Mouse (Mus musculus) R1 (cell line): Measurements from ENCODE around the gene Dennd2a.

Experiments used
- DNase-seq: peaks from one replicate; pipeline ENCODE4 v3.0.0-alpha.2; 2018; ENCODE audit warnings: low read depth, low spot score

Dennd2a gene

DNA sequence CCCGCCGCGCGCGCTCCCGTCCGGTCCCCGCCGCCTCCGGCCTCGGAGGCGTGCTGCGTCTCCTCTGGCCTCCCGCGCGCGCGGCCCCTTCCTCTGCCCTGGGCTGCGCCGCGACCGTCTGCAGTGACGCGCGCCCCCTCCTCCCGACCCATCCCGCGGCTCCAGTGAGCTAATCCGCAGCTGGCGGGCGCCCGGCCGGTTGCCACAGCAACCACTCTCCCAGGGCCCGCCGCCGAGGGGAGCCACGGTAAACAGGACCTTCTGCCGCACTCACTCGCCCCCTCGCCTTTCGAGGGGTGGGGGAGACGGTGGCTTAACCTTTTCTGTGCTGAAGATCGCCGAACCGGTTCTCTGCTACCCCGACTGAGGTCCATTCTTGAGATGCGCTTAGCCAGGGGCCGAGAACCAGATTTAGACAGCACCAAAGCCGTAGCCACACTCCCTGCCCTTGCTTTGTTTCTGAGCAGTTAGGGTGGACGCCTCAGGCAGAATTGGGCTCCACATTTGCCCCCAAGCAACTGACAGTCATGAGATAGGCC lies at the start of gene Dennd2a:
TSS of gene Dennd2a (minus strand) at position 145 of the 539 bp plus-strand sequence.
- peak; percentile 90 for DNase-seq

DNA sequence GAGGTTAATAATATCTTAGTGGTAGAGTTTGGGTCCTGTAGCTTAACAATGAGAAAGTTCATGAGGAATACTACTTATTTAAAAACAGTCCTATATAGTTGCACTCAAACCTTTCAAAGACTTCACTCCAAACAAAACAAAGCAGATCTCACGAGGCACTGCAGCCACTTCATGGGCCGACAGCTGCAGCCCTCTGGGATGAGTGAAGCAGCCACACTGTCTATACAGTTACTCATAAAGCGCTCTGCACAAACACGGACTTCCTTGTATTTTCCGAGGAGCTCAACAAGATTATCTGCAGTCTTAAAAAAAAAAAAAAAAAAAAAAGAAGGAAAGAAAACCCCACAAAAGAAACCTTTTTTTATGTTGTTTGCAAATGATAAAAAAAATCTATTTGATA lies 49.7 kb upstream of the Dennd2a start:
- DNase-seq, result no peak

DNA sequence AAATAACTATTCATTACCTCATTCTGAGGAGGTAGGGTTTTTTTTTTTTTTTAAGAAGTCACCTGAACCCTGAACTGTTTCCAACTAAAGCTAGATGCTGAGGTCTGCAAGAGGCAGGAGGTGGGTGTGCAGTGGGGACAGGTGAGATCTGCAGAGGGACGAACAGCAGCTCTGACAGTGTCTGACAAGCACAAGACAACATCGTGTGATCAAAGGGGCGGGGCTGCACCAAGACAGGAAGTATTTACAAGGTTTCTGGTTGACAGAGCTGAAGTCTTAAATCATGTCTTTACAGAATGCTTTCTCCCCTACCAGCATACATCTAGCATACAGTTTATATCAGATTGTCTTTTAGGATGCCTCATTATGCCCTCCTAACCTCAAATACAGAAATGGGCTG lies 49.2 kb upstream of the Dennd2a start:
- peak; percentile 22 for DNase-seq

DNA sequence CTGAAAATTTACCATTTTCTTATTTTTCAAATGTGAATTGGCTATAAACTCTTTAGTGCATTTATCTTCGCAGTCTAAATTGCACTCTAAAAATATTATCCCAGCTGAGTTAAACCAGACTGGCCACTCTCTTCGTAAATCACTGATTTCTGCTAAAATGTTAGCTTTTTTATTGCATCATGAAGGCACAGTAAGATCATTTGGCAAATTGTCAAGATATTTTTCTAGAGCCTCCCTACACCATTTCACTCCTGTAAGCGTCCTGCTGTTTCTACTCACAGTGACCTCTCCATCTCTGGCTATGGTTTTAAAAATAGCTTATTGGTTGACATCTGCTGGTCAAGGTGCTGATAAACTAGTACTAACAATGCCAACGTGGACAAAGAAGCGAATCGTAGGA lies 48.4 kb upstream of the Dennd2a start:
- no peak for DNase-seq

DNA sequence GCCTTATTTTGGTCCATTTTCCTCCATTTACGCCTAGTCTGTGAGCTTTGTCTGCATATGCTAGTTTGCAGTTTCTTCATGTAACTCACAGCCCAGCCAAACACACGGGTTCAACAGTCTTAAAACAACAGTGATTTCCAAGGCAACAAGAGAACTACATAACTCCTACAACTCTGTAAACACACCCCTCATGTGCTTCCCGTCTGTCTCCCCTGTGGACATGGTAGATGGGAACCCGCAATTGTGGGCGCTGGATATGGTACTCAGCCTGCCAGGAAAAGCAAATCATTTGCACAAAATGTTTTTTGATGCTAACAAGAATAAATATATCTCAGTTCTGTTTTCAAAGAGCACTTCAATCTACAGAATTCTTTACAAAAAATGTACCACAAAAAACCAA lies 46.9 kb upstream of the Dennd2a start:
- DNase-seq, result no peak

DNA sequence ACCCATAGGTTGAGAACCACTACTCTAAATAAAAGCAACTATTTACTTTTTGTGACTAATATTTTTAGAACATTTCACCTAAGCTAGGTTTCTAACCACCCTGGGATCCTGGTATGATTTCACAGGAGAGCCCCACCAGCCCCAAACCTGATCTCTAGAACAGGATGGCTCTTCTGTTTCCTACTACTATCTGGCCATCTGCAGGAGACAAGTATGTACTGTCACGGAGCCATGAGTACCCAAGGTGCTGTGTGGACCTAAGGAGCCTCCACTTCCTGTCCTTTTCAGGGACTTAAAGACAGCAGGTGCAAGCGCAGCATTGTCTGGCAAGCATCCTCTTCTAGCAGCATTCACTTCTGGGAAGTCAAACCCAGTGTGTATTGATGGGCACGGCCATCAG lies 44.2 kb upstream of the Dennd2a start:
- no peak for DNase-seq

DNA sequence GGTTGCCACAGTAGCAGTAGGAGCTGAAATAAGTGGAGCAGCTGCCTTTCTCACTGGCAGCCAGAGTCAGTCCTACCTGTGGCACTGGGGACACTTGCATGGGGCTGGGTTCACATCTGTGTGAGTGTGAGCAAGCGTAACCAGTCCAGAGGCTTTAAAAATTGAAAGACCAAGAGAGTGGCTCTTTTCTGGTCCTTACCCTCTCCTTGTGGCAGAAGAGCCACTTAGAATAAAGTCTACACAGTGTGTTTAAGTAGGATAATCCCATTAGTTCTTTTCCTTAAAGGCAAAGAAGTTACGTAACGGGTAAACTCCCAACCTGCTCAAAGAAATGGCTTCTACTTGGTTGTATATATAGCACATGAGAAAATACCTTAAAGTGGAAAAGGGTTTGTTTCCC lies 43.2 kb upstream of the Dennd2a start:
- DNase-seq, result no peak

DNA sequence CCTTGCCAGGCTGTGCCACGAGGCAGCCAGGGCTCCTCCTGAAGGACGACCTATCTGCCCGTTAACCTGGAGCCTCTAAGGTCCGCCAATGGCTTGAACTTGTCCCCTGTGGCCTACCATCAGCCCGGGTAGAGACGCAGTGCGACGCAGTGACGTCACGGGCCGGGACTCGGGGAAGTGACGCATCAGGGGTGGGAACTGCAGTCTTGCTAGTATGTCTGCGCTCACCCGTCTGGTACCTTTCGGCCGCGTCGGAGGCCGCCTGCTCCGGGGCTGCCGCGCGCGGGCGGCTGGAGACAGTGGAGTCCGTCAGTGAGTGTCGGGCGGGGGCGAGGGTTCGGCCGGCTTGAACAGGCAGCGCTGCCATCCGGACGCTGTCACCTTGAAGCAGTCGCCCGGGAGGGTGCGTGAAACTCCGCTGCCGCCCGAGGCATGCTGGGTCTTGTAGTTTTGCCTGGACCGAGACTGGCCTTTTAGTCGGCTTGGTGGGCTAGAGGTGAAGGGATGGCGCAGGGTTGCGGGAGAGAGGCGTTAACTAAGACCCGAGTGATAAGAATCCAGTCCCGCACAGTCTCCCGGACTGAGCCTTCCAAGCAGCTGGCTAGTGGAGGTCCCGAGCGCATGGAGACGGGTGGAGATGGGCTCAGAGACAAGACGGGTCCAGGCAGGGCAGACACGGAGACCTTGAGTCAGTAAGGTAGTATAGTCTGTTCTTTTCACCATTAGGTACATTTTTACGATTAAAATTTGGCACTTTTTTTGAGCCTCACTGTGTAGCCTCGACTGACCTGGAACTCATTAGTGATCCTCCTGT lies 34.9 kb upstream of the Dennd2a start, which contains the start of gene Ndufb2:
TSS of gene Ndufb2 (plus strand) at position 174 of the 814 bp plus-strand sequence.
- DNase-seq, result peak; percentile 96

DNA sequence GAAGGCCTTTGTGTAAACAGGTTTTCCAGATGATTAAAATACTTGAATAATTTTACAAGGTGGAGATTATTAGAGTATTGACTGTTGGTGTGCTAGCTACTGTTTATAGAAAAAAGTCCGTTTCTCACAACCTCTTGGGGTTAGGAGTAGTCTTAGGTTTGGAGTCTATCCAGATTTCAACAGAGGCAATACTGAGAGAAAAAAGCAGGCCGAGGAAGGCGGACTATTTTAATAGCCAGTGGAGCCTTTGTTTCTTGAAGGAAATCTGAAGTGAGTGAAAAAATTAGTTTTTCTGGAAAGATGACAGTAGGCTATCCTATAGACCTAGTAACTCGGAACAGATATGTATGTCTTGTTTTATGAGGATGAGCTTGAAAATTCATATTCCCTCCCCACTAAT lies 33.8 kb upstream of the Dennd2a start:
- DNase-seq, result no peak

DNA sequence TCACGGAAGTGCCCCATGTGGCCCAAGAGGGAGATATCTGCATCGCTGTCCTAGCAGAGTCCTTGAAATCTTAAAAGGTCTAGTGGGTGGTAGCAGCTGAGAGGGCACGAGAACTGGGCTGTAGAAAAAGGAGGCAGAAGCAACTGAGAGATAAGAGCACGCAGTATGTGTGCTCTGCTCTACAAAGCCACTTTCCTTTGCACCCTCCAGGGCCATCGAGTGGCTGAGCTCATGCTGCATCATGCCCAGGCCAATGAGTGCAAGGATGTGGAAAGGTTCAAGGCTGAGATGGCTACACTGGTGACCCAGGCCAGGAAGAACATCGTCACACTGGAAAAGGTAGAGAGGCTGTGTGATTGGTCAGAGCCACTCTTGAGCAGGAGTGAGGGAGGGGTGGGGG lies 27.9 kb upstream of the Dennd2a start, which contains the start of gene Gm42420:
TSS of gene Gm42420 (plus strand) at position 237 of the 400 bp plus-strand sequence.
- DNase-seq, result no peak

DNA sequence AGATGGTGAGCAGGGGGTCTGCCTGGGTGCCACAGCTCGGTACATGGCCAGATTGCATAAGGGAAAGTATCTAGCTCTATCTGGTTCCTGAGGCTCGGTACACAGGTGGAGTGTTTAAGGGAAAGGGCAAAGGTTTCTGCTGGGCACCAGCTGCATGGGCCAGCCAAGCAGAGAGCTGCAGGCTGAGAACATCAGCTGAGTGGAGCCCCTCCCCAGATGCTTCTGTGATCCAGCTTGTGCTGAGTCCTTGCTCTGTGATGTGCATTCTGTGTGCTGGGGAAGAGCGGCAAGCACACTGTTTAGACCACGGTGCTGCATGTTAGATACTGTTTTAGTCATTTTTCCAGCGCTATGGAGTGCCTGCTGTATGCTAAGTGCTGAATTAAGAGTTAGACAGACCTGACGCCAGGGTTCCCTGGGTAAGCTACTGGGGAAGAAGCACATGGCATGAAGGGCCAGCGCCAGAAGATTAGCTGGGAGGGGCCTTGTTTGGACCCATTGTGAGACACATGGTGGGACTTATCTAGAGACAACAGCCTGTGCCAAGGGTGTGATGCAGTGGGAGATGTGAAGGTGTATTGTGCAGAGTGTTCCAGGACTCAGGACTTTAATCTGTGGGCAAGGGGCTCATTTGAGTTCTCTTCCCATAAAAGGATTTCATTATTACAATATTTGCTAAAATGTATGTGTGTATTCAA lies 23.6 kb upstream of the Dennd2a start:
- DNase-seq, result no peak

DNA sequence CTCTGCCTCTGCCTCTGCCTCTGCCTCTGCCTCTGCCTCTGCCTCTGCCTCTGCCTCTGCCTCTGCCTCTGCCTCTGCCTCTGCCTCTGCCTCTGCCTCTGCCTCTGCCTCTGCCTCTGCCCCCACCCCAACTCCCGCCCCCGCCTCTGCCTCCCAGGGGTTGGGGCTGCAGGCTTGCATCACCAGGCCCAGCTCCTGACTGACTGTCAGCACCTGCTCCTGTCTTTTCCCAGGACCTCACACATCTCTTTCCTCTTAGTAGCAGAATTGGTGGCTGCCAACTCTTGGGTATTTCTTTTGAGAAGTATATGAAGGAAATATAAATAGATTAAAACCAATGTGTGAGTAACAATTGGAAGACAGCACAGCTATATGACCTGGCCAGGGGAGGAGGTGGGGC lies 22.9 kb upstream of the Dennd2a start:
- no peak for DNase-seq

DNA sequence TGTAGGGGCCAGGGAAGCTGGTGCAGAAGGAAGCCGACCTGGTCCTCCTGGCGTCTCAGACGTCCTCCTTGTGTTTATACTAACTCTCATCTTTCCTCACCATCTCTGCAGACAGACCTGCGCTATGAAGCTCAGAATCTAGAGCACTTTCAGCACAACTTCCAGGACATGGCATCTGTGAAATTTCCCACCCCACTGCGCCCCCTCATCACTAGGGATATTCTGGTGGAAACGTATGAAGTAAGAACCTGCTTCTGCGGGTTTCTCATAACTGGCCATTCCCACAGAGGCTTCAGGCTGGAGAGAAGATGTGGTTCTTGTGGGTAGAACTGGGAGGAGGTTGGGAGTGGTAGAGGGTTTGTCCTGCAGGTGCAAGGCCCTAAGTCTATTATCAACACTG lies 21.9 kb upstream of the Dennd2a start:
- no peak for DNase-seq

DNA sequence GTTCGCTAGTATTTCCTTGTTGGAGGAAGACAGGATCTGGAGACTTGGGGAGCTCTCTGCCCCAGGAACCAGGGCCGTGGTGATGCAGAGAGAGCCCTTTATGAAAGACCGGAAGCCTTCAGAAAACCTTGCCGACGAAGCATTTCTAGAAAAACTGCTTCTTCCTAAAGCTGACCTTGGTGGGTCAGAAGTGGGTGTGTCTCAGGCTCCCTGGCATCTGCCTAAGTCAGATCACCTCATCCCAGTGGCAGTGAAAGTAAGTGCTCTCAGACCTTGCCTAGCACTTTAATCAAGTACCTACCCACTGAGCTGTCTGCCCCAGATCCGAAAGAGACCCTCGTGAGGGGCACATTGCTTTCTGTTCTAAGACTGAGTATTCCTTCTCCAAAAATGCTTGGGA lies 17.3 kb upstream of the Dennd2a start:
- DNase-seq, result peak; percentile 68

DNA sequence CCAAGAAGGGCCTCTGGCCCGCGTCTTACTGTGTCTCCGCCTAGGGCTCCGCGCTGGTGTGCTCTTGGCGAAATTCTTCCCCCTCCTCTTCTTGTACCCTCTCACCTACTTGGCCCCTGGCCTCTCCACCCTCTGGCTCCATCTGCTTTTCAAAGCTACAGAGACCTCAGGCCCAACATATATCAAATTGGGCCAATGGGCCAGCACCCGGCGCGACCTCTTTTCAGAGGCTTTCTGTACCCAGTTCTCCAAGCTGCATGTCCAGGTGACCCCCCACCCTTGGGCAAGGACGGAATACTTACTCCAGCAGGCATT lies 16.8 kb upstream of the Dennd2a start:
- DNase-seq, result no peak

DNA sequence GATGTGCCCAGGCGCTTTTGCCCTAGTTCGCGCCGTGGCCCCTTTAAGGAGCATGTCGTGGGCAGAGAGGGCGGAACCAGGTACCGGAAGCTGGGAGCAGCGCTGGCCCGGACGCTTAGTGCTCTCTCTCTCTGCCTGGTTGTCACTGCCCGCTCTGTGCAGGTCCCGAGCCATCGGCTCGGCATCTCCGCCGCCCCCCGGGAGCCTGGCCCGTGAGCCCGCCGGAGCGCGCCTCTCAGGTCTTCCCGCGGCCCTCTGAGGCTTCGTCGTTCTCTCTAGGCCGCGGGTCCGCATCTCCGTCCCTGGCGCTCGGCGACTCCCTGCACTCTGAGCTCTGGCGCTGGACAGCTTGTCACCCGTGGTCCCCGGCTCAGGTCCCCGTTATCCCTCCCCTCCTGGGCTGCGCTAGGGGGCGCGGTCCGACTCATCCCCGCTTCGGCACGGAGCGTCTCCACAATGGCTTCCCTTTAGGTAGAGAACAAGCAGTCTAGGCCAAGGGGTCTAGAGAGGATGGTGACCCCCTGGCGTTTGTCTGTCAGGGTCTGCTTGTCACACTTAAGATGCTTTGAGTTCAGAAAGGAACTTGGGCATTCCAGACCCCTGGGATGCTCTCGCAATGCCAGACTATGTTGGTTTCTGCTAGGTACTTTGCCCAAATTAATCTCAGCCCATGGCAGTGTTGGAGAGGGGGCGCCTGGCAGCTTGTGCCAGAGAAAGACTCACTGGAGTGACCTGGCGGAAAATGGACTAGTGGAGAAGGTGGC lies 16.3 kb upstream of the Dennd2a start, which contains the start of gene Adck2:
TSS of gene Adck2 (plus strand) at position 83 of the 764 bp plus-strand sequence.
- peak; percentile 79 for DNase-seq

DNA sequence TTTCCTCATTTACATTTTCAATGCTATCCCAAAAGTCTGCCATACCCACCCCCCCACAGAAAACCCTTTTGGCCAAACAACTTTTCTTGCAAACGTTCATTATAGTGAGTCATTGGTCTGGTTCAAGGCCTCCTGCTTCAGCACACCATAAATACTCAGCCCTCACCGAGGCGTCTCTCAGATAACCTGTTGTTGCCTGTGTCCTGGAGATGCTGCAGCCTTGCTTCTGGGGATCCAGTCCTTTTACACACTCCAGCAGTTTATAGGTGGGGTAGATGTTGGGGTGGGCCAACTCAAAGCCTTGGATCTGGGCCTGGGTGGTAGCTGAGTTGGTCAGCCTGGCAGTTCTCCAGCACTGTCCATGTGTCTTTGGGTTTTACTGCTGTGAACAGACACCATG lies 12.8 kb upstream of the Dennd2a start:
- DNase-seq, result no peak

DNA sequence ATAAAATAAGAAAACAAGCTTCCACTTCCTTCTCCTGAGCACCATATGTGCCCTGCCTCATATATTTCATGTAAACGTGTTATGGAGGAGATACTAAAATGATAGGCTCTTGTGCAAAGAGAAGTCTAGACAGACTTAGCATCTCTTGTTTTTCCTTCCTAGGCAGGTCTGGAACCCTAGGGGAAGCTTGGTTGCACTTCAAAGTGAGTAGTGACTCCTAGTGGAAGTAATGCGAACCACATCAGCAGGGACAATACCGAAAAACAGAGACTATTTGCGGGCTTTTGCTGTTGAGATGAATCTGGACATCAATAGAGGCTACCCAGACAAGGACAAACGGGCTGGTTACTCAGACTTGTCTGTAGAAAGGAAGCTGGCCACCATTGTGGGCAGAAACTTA lies 9.9 kb upstream of the Dennd2a start:
- peak; percentile 75 for DNase-seq

DNA sequence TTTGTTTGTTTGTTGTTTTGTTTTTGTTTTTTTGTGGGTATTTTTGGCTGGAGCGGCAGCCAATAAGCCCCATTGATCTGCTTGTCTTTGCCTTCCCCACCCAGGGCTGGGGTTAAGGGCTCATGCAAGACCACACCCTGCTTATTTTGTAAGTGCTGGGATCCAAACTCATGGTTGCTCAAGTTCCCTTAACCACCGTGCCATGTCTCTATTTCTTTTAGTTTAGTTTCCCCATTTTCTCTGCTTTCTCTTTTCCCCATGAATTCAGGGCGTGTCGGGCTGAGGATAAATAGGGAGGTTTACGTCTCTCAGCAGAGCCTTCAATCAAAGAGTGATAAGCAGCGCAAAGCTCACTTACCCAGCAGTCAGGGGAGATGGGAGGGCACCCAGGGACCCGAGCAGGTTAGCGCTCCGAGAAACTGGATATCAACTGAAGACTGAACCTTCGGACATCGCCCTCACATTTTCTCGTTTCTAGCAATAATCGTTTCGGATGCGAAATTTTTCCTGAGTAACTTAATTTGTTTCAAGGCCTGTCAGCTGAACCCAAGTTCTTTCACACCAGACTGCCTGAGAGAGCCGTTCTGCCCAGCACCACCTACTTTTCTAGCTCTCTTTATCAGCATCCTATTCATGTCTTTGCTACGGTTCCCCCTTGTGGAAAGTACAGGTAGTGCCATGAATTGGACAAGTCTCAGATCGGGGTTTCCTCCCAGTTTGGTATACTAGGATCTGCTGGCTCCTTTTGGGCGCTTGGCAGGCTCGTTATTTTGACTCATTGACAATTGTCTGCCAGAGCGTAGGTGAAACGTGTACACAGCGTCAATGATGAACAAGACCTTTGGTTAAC lies 4.7 kb upstream of the Dennd2a start:
- DNase-seq, result peak; percentile 95

DNA sequence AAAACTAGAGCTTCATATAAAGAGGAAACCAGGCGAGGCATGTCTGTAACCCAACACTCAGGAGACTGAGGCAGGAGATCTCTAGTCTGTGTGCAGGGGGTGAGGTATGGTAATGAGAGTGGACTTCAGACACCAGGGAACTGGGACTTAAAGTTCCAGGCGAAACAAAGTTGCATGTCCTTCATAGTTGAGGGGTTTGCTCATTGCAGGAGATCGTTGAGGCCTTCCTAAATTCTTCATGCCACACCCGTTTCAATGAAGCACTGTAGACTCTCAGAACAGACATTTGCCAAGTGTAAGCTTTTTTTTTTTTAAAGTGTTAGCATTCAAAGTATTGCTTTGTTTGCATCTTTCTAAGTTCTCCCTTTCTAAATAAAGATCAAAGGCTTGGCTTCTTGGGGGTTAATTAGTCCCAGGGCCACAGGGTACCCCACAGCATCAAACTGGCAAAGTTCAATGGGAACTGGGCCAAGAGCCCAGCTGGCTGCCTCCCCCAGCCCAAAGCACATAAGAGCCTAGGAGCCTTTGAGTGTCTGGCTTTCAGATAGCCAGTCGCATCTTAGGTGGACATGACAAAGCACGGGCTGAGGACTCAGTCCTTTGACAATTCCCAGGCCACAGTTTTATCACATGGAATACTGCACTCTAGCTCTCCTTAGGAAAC lies 1.7 kb upstream of the Dennd2a start:
- DNase-seq, result no peak
